Mouse (Mus musculus) G1E (cell line): ENCODE data around the gene Ctc1. TPM values are rescaled to one million over a fixed set of nuclear protein-coding genes. Genes with fewer than 3 reads are reported as not detected.
A peak's percentile ranks its signal among the peaks of the same experiment; 100 is the strongest.

Experiments used
- ATAC-seq: 2 replicates; pipeline ENCODE4 v1.8.0; 2016; ENCODE audit warnings: mild to moderate bottlenecking; ENCODE audit not compliant: insufficient number of reproducible peaks, poor library complexity, low FRiP score, severe bottlenecking; ENCODE audit errors: extremely low read depth
- DNase-seq: peaks from one replicate; pipeline ENCODE4 v3.0.0; 2012; ENCODE audit warnings: low spot score
- H3K27me3 ChIP-seq: 2 replicates; pipeline ENCODE4 v1.6.1; 2012; ENCODE audit warnings: mild to moderate bottlenecking, low read length, inconsistent platforms; ENCODE audit not compliant: insufficient read depth
- H3K36me3 ChIP-seq: replicated peaks from 2 replicates; pipeline ENCODE3; 2012; ENCODE audit warnings: mild to moderate bottlenecking, inconsistent platforms
- H3K4me1 ChIP-seq: 2 replicates; pipeline ENCODE4 v1.6.1; 2012; ENCODE audit warnings: low read depth, low read length, inconsistent platforms, mixed read lengths; ENCODE audit not compliant: insufficient read depth
- H3K4me3 ChIP-seq: 2 replicates; pipeline ENCODE4 v1.5.1; 2012; ENCODE audit warnings: low read depth, mild to moderate bottlenecking, inconsistent platforms, low read length, moderate library complexity, mixed read lengths
- H3K9me3 ChIP-seq: replicated peaks from 2 replicates; pipeline ENCODE4 v1.6.1; 2012; ENCODE audit warnings: inconsistent platforms
- CTCF ChIP-seq: IDR thresholded peaks from 2 replicates; pipeline ENCODE4 v1.5.1; 2012; ENCODE audit warnings: low read depth, low read length, inconsistent platforms, mixed read lengths
- GATA1 ChIP-seq: IDR thresholded peaks from 2 replicates; pipeline ENCODE4 v1.6.1; 2012; ENCODE audit warnings: borderline replicate concordance, low read length, inconsistent platforms, mixed read lengths
- GATA2 ChIP-seq: IDR thresholded peaks from 2 replicates; pipeline ENCODE4 v1.6.1; 2012; ENCODE audit warnings: low read depth, low read length, inconsistent platforms, borderline replicate concordance
- POLR2AphosphoS5 ChIP-seq: IDR thresholded peaks from 2 replicates; pipeline ENCODE4 v1.6.1; 2012; ENCODE audit warnings: low read depth, low read length, inconsistent platforms; ENCODE audit not compliant: insufficient replicate concordance
- TAL1 ChIP-seq: conservative IDR thresholded peaks from 2 replicates; pipeline ENCODE4 v1.6.1; 2012; ENCODE audit warnings: low read depth, low read length, inconsistent platforms, mixed read lengths
- polyA plus RNA-seq: library from polyadenylated mRNA; stranded (reverse); fragments of >175 nt; gene quantifications from 2 replicates; pipeline ENCODE4 v1.2.3, GENCODE M21; 2012
- total RNA-seq, 2 experiments: library from RNA; stranded (forward) in 1 of 2; stranded (reverse) in 1 of 2; fragments of 200-1000 nt in 1 of 2; fragments of >200 nt in 1 of 2; fragmentation: Nextera tagmentation in 1 of 2; gene quantifications; 2 replicates each; pipeline ENCODE4 v1.2.3; 2014 to 2017

Gene Ctc1
- total and polyA plus RNA-seq, 3 experiments: 19.9 to 104 (median 96.5) TPM

- H3K27me3 ChIP-seq: no peaks in the 10 kb centered on the region
- H3K9me3 ChIP-seq: no peaks in the 10 kb centered on the region
- H3K36me3 ChIP-seq: peaks cover 4% of the 10 kb centered on the region
- no peak for ATAC-seq
- TF ChIP-seq POLR2AphosphoS5 (no peak), CTCF (no peak), GATA2 (no peak), TAL1 (no peak)
- peak overlapping the region; percentile 73 for H3K4me3 ChIP-seq
- H3K4me1 ChIP-seq: peaks cover 51% of the 10 kb centered on the region
- no peak for DNase-seq
Measured at GRCm38 (mm10) chr11:69064259-69065133, 48.8 kb downstream of the Ctc1 start.

GRCm38 (mm10) chr11:69065394-69065925, 49.7 kb downstream of the Ctc1 start:
- TF ChIP-seq GATA1: no peak
- no peak for TF ChIP-seq CTCF
- no peak for TF ChIP-seq POLR2AphosphoS5
- no peak for TF ChIP-seq TAL1
- TF ChIP-seq GATA2: no peak
- ATAC-seq (no peak), DNase-seq (no peak)
- no peaks in the 10 kb centered on the region for H3K27me3 ChIP-seq
- no peak overlapping the region for H3K4me3 ChIP-seq
- H3K36me3 ChIP-seq: peaks cover 4% of the 10 kb centered on the region
- peaks cover 52% of the 10 kb centered on the region for H3K4me1 ChIP-seq
- H3K9me3 ChIP-seq: no peaks in the 10 kb centered on the region

GRCm38 (mm10) chr11:69066163-69066861, 50.6 kb downstream of the Ctc1 start:
- H3K4me1 ChIP-seq: peaks cover 51% of the 10 kb centered on the region
- no peaks in the 10 kb centered on the region for H3K9me3 ChIP-seq
- DNase-seq (no peak), ATAC-seq (no peak)
- peak overlapping the region; percentile 33; the same call in 1 of the 2 replicates for H3K4me3 ChIP-seq
- TF ChIP-seq GATA1 (no peak), POLR2AphosphoS5 (no peak), GATA2 (no peak), TAL1 (no peak), CTCF (no peak)
- H3K27me3 ChIP-seq: no peaks in the 10 kb centered on the region
- no peaks in the 10 kb centered on the region for H3K36me3 ChIP-seq

GRCm38 (mm10) chr11:69066956-69067355, 51.2 kb downstream of the Ctc1 start:
- H3K9me3 ChIP-seq: no peaks in the 10 kb centered on the region
- DNase-seq: peak; percentile 33
- peak; percentile 82 for TF ChIP-seq CTCF
- no peak for TF ChIP-seq GATA2
- no peak overlapping the region for H3K4me3 ChIP-seq
- peaks cover 51% of the 10 kb centered on the region for H3K4me1 ChIP-seq
- ATAC-seq: no peak
- no peaks in the 10 kb centered on the region for H3K27me3 ChIP-seq
- H3K36me3 ChIP-seq: no peaks in the 10 kb centered on the region

GRCm38 (mm10) chr11:69067601-69068000, 51.9 kb downstream of the Ctc1 start:
- Histone ChIP-seq H3K4me1 (peaks cover 57% of the 10 kb centered on the region), H3K27me3 (no peaks in the 10 kb centered on the region), H3K4me3 (no peak overlapping the region), H3K9me3 (no peaks in the 10 kb centered on the region), H3K36me3 (no peaks in the 10 kb centered on the region)
- ATAC-seq: no peak
- no peak for DNase-seq
- no peak for TF ChIP-seq GATA1
- TF ChIP-seq TAL1: no peak
- TF ChIP-seq CTCF: no peak

- no peaks in the 10 kb centered on the region for H3K36me3 ChIP-seq
- no peaks in the 10 kb centered on the region for H3K27me3 ChIP-seq
- H3K4me3 ChIP-seq: peak overlapping the region; percentile 80
- no peaks in the 10 kb centered on the region for H3K9me3 ChIP-seq
- H3K4me1 ChIP-seq: peaks cover 56% of the 10 kb centered on the region
- TF ChIP-seq TAL1: no peak
- no peak for TF ChIP-seq CTCF
- TF ChIP-seq POLR2AphosphoS5: no peak
- no peak for TF ChIP-seq GATA1
- no peak for DNase-seq
- ATAC-seq: no peak
Measured at GRCm38 (mm10) chr11:69070093-69070492, 54.4 kb downstream of the Ctc1 start.
